Mouse (Mus musculus): ENCODE measurements at regions not wholly inside any gene's neighbourhood (a gene's known extent, or its start where the extent isn't known, plus 50 kb on each side); places are given as distances from the start of the nearest gene placed in this dataset.

- peak; percentile 12 for DNase-seq
Observed at GRCm38 (mm10) chr6:84514623-84515022, 79.1 kb downstream of the Cyp26b1 start.

GRCm38 (mm10) chr6:84508598-84508997 lies 85.1 kb downstream of the Cyp26b1 start:
- no peak for DNase-seq

- peak; percentile 5 for DNase-seq
Observed at GRCm38 (mm10) chr6:84506675-84507074, 87.0 kb downstream of the Cyp26b1 start.

- DNase-seq, result no peak
Observed at GRCm38 (mm10) chr6:84500255-84500886, 93.3 kb downstream of the Cyp26b1 start.

DNA sequence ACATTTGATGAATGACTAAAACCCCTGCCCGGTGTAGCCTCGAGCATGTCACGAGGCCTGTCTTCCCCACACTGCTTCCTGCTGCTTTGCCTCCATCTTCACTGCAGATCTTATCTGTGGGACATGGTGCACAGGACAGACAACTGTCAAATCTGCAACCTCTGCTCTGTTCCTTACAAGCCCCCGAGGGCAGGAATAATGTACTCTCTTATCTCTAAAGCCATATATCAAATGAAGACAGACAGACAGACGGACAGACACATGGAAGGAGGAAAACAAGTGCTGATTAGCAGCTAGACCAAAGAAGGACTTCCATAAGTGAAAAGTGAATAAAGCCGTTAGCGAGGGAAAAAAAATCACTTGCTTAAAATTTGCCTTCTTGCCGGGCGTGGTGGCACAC lies 95.6 kb downstream of the Cyp26b1 start:
- no peak for DNase-seq

GRCm38 (mm10) chr6:84493676-84494075 lies 100.0 kb downstream of the Cyp26b1 start:
- no peak for DNase-seq

GRCm38 (mm10) chr6:84493169-84493568 lies 100.5 kb downstream of the Cyp26b1 start:
- peak; percentile 11 for DNase-seq

DNA sequence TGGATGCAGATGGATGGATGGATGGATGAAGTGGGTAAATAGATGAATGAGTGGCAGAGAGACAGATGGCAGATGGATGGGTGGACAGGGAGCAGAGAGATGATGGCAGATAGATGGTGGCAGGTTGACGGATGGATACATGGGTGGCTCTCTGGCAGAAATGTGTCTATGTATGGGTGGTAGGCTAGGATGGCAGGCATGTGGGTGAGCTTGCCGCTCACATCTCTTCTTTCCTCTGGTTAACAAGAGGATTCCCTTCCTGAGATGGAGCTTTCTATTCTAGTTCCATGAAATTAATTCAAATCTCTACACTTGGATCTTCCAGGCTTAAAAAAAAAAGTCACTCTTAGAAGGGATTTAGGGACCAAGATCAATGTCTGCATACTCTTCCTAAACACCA lies 101.1 kb downstream of the Cyp26b1 start:
- DNase-seq, result no peak

DNA sequence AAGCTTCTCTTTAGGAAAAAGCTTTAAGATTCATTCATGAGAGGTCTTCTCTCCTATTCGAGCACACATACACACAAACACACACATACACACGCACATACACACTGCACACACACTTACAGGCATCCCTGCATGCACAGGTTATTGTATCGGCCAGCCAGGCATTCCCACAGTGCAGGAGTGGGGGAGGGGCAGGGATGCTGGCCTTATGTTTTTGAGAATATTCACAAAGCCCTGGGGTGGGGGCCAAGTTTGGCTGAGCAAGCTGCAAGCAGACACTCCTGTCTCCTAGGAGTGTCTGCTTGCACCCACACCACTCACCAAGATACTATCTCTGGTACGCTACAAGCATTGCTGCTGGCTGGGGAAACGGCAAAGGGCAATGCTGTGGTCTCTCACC lies 102.6 kb downstream of the Cyp26b1 start:
- DNase-seq, result no peak

- no peak for DNase-seq
Observed at GRCm38 (mm10) chr6:84481205-84481604, 112.5 kb downstream of the Cyp26b1 start.

DNA sequence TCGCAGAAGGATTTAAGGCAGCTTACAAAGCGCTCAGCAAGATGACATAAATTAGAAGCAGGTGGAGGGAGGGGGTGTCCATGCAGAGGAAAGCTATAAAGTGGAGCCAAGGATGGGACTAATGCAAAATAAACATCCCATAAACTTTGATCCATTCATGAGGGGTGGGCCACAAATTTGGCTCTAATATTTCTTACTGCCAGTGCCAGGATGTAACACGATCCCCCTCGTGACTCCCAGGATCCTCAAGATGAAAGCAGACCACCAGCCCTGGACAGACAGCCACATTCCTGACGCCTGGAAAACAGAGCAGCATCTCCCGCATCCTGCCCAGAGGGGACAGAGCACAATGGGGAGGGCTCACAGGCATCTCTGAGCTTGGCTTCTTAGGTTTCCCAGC lies 116.6 kb downstream of the Cyp26b1 start:
- DNase-seq, result no peak

DNA sequence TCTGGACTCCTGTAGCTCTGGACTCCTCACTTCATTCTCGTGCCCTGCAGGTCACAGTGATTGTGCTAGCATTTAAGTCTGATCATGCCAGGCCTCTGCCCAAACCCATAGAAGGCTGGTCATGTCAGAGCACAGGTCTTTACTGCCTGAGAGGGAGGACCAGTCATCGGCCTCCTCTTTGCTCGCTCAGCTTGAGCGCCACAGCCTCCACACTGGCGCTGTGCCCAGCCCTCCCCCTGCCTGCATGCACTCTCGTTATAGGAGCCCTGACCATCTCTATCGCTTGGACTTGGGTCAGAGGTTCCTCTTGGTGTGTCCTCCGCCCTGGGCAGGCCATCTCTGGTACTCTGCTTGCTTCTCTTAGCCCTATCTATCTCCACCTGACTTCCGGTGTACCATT lies 117.2 kb downstream of the Cyp26b1 start:
- peak; percentile 58 for DNase-seq

DNA sequence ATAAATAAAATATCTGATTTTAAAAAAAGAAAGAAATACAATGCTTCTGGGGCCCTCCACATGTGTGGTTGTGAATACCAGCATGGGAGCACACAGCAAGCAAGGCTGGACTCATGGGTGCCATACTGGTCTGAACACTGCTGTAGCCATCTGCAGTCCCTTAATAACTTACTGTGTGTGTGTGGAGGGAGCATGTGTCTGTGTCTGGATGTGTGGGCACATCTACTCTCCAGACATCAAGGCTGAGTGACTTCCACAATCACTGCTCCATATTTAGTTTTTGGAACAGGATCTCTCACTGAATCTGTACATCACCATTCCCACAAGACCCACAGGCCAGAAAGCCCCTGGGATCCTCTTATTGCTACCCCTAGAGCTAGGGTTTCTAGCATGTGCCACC lies 118.9 kb downstream of the Cyp26b1 start:
- DNase-seq, result no peak

- DNase-seq, result no peak
Observed at GRCm38 (mm10) chr6:84473171-84473570, 120.5 kb downstream of the Cyp26b1 start.

DNA sequence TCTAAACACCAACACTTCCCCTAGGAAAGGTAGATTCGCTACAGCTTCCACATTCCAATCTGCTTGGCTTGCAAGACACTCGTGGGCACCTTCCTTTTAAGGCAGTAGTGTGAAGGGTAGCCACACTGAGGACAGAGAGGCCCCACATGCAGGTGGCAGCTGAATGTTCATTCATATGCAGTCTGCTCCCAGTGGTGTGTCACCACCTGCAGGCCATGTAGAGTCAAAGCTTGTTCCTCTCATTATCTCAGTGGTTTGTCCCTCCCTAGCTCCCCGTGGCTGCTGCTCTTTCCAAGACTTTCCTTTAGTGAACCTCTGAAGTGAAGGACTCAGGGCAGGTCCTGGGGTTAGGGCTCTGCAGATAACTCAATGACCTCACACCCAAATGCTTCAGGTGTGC lies 121.4 kb downstream of the Cyp26b1 start:
- DNase-seq, result no peak

DNA sequence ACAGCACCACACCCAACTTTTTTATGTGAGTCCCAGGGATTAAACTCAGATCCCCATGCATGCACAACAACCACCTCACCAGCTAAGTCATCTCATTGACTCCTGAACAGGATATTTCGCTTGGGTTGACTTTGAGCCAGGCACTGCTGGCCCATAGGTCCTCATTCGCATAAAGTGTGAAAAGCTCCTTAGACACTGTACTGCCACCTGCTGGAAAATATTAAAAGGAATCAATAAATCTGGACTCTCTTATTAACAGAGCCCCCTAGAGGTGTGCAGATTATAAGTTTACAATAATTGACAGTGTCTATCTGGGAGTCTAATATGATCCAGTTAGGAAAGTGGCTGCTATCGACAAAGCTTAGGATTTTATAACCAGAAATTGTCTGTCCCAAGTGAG lies 126.4 kb downstream of the Cyp26b1 start:
- no peak for DNase-seq

- DNase-seq, result no peak
Observed at GRCm38 (mm10) chr6:84466223-84466622, 127.5 kb downstream of the Cyp26b1 start.

- no peak for DNase-seq
Observed at GRCm38 (mm10) chr6:84465596-84465995, 128.1 kb downstream of the Cyp26b1 start.

GRCm38 (mm10) chr6:84463592-84464367 lies 129.9 kb downstream of the Cyp26b1 start:
- no peak for DNase-seq

DNA sequence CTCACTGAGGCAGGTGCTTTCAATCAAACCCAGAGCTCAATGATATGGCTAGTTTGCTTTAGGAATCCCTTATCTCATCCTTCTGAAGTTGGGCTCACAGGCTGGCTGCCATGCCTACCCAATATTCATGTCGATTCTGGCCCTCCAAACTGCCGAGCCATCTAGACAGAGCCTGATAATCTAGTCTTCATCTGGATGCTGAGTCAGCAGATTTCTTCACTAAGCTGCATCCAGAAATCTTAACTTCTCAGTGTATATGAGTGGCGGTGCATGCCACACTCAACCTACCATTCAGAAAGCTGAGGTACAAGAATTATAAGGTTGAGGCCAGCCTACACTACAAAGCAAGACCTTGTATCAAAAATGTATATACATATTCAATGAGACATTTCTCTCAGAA lies 136.9 kb downstream of the Cyp26b1 start:
- no peak for DNase-seq

GRCm38 (mm10) chr6:84445093-84445492 lies 148.6 kb downstream of the Cyp26b1 start:
- DNase-seq, result no peak

GRCm38 (mm10) chr6:84442667-84443066 lies 151.0 kb downstream of the Cyp26b1 start:
- DNase-seq, result no peak

DNA sequence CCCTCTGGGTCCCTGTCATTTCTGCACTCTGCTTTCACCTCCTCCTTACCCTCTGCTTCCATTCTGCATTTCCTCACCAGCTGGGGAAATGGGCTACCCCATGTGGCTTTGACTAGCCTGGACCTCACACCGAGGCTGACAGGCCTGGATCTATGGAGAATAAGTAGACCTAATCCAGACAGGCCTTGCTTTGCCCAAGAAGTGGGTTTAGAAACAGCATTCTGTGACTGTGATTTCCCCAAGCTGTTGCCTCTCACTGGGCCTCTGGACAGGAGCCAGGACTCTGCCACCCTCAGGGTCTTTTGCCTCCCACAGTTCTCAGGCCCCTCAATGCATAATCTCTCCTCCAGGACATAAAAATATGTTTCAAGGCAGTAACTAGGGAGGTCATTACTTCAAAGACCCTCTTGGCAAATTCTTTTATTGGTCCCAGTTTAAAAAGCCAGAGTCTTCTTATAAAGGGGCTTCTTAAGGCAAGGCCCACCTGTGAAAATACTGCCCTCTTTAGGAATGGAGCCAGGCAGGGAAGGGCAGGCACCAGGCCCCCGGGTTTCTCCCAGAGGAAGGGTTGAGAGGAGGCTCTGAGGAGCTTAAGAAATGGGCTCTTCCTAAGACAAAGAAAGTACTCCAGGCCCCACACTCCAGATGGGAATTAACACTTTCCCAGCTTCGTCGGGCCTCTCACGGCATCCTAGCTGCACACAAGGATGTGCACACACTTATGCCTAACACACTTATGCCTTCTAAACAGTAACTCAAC lies 151.8 kb downstream of the Cyp26b1 start:
- DNase-seq, result no peak

DNA sequence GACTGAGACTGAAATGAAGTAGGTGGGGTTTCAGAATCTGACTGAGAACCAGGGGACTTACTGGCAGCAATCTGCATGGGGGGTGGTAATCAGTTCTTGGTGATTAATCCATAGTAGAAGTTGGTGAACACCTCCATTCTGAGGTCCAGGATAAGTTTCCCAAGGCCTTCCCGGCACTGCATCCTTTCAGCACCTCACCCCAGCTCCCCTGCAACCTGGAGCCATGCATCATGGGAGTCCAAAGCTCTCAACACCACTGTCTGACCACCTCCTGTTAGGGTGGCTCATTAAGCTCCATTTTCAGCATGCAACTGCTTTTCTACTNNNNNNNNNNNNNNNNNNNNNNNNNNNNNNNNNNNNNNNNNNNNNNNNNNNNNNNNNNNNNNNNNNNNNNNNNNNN lies 157.0 kb downstream of the Cyp26b1 start:
- DNase-seq, result no peak

All from kidney, postnatal 14 days (tissue).